Mouse (Mus musculus) small intestine, adult 2 months (tissue): ENCODE measurements around the gene Fam78a.

Source experiments
- CTCF ChIP-seq: fragments of 200-500 bp; IDR thresholded peaks from 2 replicates; pipeline ENCODE4 v1.5.1; 2012; ENCODE audit warnings: low read depth, mild to moderate bottlenecking, control low read depth, inconsistent platforms, low read length, moderate library complexity, mixed read lengths; ENCODE audit not compliant: insufficient replicate concordance, insufficient read length; ENCODE audit errors: extremely low read depth
- POLR2A ChIP-seq: fragments of 200-500 bp; IDR thresholded peaks from 2 replicates; pipeline ENCODE4 v1.6.1; 2012; ENCODE audit warnings: low read depth, mild to moderate bottlenecking, control low read depth, inconsistent platforms, low read length, moderate library complexity

- TF ChIP-seq CTCF (no peak), POLR2A (no peak)
Measured at GRCm38 (mm10) chr2:32056524-32056923, 28.1 kb downstream of the Fam78a start.
